Mouse (Mus musculus): ENCODE measurements around the gene Kif23. TPM values are rescaled to one million over a fixed set of nuclear protein-coding genes. Genes with fewer than 3 reads are reported as not detected.

Gene Kif23
- polyA plus RNA-seq, 1 experiment from 2014 or later = 73.5 TPM

DNA sequence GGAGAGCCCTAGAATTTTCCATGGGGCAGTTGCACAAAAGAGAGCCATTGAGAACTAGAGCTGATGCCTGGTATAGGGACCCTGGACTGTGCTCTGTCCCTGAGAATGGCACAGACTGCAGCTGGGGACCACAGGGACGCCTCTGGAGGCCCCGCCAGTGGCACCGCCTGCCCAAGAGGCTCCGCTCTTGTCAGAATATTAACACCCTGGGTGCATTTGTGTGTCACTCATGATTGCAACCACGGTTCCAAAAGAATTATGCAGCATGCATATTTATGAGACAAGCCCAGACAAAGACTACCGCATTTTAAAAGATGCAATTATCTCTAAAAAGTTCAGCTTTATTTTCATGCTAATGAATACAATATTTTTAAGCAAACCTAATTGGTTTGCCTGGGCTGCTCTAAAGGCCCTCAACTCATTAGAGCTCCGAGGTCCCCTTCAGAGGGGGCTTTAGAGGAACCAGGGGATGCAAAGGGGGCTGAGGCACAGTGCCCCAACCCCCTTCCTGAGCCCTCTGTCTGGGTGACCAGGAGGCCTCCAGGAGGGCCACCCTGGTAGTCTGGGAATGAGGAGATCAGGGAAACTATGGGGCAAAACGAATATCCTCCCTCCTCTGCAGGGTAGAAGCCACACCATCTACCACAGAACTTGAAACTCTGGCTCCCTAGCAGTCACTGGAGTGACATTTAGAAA lies 74.2 kb downstream of the Kif23 start:
- ATAC-seq = no peak
- Histone ChIP-seq H3K9ac (no peak overlapping the region), H3K27me3 (replicated peaks) (peaks cover 22% of the 10 kb centered on the region), H3K4me3 (no peak overlapping the region), H3K27ac (no peak overlapping the region), H3K4me2 (no peak overlapping the region), H3K4me1 (no peaks in the 10 kb centered on the region; the same call in 1 of the 2 replicates), H3K36me3 (no peaks in the 10 kb centered on the region), H3K9me3 (replicated peaks) (no peaks in the 10 kb centered on the region)
- 53% methylated on average over 8 of the region's 8 CpGs for WGBS (ENCODE audit: insufficient replicate concordance)

DNA sequence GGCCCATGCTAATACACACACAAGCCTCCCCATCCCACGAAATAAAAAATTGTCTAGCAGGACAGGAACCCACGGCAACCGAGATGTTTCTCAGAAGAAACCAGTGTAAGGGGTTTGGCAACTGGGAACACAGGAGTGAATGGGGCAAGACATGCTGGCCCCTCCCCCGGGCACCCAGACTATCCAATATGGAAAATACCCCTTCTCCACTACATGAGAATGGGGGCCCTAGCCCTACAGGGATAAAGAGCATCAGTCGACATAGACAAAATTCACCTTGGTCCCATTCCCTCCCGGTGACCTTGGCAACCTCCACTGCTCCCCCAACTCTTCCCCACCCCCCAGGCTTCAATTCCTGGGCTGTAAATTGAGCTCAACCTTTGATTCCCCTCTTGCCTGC lies 74.7 kb downstream of the Kif23 start:
- no peak overlapping the region for H3K4me2 ChIP-seq
- H3K36me3 ChIP-seq = no peaks in the 10 kb centered on the region
- no peak overlapping the region for H3K9ac ChIP-seq
- H3K4me1 ChIP-seq = no peaks in the 10 kb centered on the region; the same call in 1 of the 2 replicates
- H3K9me3 ChIP-seq (replicated peaks) = no peaks in the 10 kb centered on the region
- H3K27ac ChIP-seq = no peak overlapping the region
- peaks cover 17% of the 10 kb centered on the region for H3K27me3 ChIP-seq (replicated peaks)
- no peak for ATAC-seq
- no peak overlapping the region for H3K4me3 ChIP-seq
- WGBS (ENCODE audit: insufficient replicate concordance) = 59% methylated on average over 6 of the region's 6 CpGs

DNA sequence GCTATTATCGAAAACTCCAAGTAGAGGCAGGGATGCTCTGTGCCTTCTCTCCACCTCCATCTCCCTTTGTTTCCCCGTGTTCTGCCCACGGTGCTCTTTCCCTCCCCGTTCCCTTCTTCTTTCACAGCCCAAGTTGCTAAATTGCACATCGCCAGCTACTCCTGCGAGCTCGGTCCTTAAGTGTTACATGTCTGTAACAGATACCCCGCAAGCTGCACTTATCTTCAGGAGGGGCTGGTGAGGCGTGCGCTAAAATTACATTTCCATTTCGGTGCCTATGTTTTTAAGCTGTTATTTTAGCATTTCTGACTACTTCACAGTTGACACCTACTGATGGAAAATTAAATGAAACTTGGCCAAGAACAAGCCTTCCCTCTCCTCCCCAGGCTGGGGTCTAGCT lies 78.9 kb downstream of the Kif23 start:
- WGBS (ENCODE audit: insufficient replicate concordance) = 64% methylated on average over 11 of the region's 11 CpGs
- Histone ChIP-seq H3K27me3 (replicated peaks) (peaks cover 10% of the 10 kb centered on the region; the same call in 1 of the 2 replicates), H3K4me3 (no peak overlapping the region)

More for the DNA sequence above, 78.9 kb downstream of the Kif23 start:
- H3K9ac ChIP-seq = no peak overlapping the region
- H3K27ac ChIP-seq = no peak overlapping the region
- H3K4me2 ChIP-seq = no peak overlapping the region
- no peaks in the 10 kb centered on the region for H3K4me1 ChIP-seq
- H3K36me3 ChIP-seq = no peaks in the 10 kb centered on the region
- H3K9me3 ChIP-seq (replicated peaks) = no peaks in the 10 kb centered on the region
- ATAC-seq = no peak

Other genes with a start within 250 kb of the Kif23 start
- gene Rplp1, start 32.2 kb downstream of the Kif23 start, polyA plus RNA-seq (2016; fragmentation: Nextera tagmentation; extraction: Ambion mirVana) = 1,190 and 1,274 TPM in 2 replicates
- 0.25 and 0.29 TPM in 2 replicates for gene Paqr5, start 80.1 kb upstream of the Kif23 start, polyA plus RNA-seq (2016; fragmentation: Nextera tagmentation; extraction: Ambion mirVana)
- gene Glce, start 175.9 kb upstream of the Kif23 start, polyA plus RNA-seq (2016; fragmentation: Nextera tagmentation; extraction: Ambion mirVana) = 7.8 TPM in 2 replicates